Mouse (Mus musculus): ENCODE results near the gene Sgf29.
"Not testable (repeated sequence)": the region's sequence is repeated elsewhere in the genome, so short reads cannot be mapped to it uniquely, and the experiment has no call there.

Sgf29 gene

GRCm38 (mm10) chr7:126678545-126679341, 29.6 kb downstream of the Sgf29 start:
- ATAC-seq (ENCODE audit: insufficient number of reproducible peaks, low FRiP score, low TSS enrichment) = no peak

GRCm38 (mm10) chr7:126679683-126680082, 30.6 kb downstream of the Sgf29 start:
- ATAC-seq (ENCODE audit: insufficient number of reproducible peaks, low FRiP score, low TSS enrichment) = no peak

GRCm38 (mm10) chr7:126681221-126681620, 32.1 kb downstream of the Sgf29 start:
- no peak for ATAC-seq (ENCODE audit: insufficient number of reproducible peaks, low FRiP score, low TSS enrichment)

GRCm38 (mm10) chr7:126688156-126688555, 39.0 kb downstream of the Sgf29 start:
- ATAC-seq (ENCODE audit: insufficient number of reproducible peaks, low FRiP score, low TSS enrichment) = not testable (repeated sequence)

GRCm38 (mm10) chr7:126689021-126689420, 39.9 kb downstream of the Sgf29 start:
- no peak for ATAC-seq (ENCODE audit: insufficient number of reproducible peaks, low FRiP score, low TSS enrichment)

DNA sequence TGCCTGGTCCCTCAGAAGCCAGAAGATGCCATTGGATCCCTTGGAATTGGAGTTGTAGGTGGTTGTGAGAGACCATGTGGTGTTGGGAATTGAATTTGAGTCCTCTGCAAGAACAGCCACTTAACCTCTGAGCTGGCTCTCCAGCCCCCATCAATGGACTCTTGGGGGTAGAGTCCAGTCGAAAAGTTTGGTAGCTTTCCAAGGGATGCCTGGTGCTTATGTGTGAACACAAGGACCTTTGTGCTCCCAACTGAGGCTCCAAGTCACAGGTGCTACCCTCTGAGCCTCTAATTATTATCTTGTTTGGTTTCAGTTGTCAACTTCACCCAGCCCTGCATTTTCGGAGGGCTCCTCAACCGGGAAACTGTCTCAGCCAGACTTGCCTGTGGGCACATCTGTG, 41.6 kb downstream of the Sgf29 start:
- no peak for ATAC-seq (ENCODE audit: insufficient number of reproducible peaks, low FRiP score, low TSS enrichment)

- no peak for ATAC-seq (ENCODE audit: insufficient number of reproducible peaks, low FRiP score, low TSS enrichment)
These were observed 42.6 kb downstream of the Sgf29 start for GRCm38 (mm10) chr7:126691676-126692075.

GRCm38 (mm10) chr7:126692426-126692825, 43.3 kb downstream of the Sgf29 start:
- ATAC-seq (ENCODE audit: insufficient number of reproducible peaks, low FRiP score, low TSS enrichment) = no peak

DNA sequence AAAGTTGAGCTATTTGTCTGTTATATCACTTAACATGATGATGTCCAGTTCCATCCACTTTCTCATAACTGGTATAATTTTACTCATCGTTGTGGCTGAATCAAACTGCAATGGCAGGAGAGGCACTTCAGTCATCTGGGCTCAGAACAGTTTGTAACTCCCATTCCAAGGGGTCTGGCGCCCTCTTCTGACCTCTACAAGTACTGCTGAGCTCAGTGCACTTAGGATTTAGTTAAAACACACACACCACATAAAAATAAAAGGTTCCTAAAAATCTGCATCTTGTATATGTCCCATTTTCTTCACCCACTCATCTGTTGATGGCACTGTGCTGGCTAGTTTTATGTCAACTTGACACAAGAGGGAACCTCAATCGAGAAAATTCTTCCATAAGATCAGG, 44.1 kb downstream of the Sgf29 start:
- ATAC-seq (ENCODE audit: insufficient number of reproducible peaks, low FRiP score, low TSS enrichment) = no peak

GRCm38 (mm10) chr7:126693781-126694180, 44.7 kb downstream of the Sgf29 start:
- ATAC-seq (ENCODE audit: insufficient number of reproducible peaks, low FRiP score, low TSS enrichment) = no peak

DNA sequence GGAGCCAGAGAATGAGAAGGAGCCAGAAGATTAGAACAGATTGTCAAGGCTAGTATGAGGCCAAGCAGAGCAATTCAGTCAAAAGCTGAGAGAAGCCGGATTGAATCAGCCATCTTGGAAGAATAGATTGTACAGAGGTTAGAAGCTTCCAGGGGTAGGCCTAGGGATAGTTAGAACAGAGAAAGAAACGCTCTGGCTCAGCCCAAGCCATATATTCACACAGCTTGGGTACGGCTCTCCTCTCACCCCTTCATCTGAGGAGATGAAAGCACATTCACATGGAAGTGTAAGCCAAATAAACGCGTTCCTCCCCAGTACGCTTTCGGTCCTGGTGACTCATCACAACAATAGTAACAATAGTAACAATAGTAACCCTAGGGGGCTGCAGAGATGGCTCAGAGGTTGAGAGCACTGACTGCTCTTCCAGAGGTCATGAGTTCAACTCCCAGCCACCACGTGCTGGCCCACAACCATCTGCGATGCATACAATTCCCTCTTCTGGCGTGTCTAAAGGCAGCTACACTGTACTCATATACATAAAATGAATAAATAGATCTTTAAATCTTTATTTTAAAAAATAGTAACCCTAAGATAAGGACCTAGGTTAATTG, 45.4 kb downstream of the Sgf29 start:
- no peak for ATAC-seq (ENCODE audit: insufficient number of reproducible peaks, low FRiP score, low TSS enrichment)

DNA sequence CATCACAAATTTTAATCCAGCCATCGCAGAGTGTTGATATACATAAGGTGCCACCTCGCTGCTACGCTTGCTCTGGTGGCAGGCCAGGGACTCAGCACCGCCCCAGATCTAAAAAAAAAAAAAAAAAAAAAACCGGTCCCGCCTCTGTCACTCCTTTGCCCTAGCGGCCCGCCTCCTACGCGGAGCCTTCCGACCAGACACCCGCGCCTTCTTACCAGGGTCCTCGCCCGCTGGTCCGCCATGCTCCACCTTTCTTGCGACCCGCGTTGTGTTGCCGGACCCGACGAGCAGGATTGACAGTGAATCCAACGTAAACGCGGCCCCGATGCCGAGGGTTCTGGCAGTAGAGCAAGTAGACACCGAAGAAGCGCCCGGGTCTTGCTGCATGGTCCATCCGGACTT, 46.1 kb downstream of the Sgf29 start, which contains the start of gene Bola2:
Bola2 (plus strand) TSS at position 192 of the 402 bp plus-strand sequence.
- peak; percentile 22; the same call in 1 of the 2 replicates for ATAC-seq (ENCODE audit: insufficient number of reproducible peaks, low FRiP score, low TSS enrichment)

DNA sequence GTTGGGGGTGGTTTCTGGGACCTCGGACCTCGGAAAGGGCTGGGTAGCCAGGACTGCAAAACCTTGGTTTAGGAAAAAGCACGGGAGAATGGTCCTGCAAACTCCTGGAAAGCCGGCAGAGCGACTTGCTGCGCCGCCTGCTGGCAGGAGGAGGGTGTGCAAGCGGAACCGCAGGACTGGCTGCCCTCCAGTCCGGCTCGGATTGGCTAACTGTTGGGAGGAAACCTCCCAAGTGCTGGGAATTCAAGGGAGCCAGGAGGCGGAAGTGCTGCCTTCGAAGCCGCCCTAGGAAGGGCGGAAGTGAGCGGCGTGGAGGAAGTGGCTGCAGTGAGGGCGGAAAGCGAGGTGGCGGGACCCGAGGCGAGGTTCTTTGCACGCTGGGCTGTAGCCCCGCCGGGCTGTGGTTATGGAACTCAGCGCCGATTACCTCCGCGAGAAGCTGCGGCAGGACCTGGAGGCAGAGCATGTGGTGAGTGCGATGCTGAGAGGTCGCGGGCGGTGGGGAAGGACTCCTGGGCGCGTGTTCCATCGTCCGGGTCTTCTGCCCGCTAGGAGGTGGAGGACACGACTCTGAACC, 46.6 kb downstream of the Sgf29 start, which contains the start of gene Slx1b:
Slx1b (minus strand) TSS at position 154 of the 577 bp plus-strand sequence.
- ATAC-seq (ENCODE audit: insufficient number of reproducible peaks, low FRiP score, low TSS enrichment) = peak; percentile 89

DNA sequence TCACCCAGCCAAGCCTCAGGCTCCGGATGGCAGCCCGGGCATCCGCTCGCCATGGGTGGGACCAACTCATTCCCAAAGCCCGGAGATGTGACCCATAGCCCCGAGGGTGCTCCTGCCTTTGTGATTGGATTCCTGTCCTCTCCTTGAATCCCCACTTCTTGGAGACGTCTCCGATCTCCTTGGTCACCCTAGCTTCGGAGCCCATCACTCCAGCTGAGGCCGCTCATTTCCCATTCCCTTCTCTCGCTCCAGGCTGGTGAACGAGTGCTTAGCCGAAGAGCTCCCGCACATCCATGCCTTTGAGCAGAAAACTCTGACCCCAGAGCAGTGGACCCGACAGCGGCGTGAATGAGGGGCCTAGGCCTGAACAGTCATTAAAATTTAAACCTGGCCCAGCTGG, 47.2 kb downstream of the Sgf29 start:
- ATAC-seq (ENCODE audit: insufficient number of reproducible peaks, low FRiP score, low TSS enrichment) = no peak

GRCm38 (mm10) chr7:126696886-126697285, 47.8 kb downstream of the Sgf29 start:
- ATAC-seq (ENCODE audit: insufficient number of reproducible peaks, low FRiP score, low TSS enrichment) = no peak

- ATAC-seq (ENCODE audit: insufficient number of reproducible peaks, low FRiP score, low TSS enrichment) = no peak
These were observed 48.7 kb downstream of the Sgf29 start for GRCm38 (mm10) chr7:126697838-126698237.

DNA sequence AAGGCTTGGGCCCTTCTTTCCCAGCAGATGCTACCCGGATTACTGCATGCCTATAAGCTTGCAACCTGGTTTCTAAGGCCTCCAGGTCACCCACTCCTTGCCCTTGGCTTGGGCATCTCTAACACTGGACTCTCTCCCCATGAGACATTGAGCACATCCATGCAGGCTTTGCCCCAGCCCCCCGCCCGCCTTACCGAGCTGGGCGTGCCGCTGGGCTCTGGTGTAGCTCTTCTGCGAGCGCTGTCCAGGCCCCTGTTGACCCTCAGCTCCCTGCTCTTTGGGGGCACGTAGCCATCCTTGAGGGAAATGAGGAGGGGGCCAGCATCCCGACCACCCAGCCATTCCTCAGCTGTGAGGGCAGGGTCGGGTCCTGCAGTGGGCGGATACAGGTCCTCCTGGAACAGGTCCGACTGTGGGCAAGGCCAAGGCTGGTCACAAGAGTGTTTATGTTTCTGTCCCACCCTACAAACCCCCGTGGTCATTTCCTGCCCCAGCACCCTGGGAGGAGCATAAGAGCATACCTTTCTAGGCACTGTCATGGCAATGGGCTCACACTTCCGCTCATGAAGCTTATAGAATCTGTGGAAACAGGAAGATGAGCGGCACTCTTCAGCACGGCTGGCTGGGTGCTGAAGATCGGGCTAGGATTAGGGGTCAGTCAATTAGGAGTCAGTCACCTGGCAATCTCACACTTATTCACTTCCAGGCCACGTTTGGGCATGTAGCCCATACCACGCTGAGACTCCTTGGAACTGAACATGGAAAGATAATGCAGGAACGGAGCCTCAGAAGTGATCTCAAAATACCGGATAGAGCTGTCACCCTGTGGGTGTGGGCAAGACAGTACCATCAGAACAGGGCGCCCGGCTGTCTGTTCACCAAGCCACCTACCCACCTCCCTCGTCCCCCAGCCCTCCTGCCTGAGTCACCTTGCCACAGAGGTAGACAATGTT, 51.2 kb downstream of the Sgf29 start:
- no peak for ATAC-seq (ENCODE audit: insufficient number of reproducible peaks, low FRiP score, low TSS enrichment)

DNA sequence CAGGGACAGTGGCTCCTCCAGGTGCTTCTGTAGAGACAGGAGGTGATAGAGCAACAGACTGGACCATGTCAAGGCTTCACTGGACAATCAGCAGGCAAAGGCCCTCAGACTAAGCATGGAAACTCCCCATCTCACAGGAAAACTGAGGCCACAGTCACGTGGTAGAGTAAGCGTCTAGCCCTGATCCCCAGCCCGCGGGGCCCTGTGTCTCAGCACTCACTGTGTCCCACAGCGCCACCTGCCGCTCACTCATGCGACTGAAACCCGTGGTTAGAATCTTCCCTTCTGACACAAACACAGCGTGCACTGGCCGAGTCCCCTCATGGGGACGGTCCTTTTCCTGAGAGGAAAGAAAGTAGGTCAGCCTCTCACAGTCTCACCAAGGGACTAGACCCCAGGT, 52.0 kb downstream of the Sgf29 start:
- 0 out of 2 replicates have a peak, but pooled peaks have one; percentile 23 for ATAC-seq (ENCODE audit: insufficient number of reproducible peaks, low FRiP score, low TSS enrichment)

DNA sequence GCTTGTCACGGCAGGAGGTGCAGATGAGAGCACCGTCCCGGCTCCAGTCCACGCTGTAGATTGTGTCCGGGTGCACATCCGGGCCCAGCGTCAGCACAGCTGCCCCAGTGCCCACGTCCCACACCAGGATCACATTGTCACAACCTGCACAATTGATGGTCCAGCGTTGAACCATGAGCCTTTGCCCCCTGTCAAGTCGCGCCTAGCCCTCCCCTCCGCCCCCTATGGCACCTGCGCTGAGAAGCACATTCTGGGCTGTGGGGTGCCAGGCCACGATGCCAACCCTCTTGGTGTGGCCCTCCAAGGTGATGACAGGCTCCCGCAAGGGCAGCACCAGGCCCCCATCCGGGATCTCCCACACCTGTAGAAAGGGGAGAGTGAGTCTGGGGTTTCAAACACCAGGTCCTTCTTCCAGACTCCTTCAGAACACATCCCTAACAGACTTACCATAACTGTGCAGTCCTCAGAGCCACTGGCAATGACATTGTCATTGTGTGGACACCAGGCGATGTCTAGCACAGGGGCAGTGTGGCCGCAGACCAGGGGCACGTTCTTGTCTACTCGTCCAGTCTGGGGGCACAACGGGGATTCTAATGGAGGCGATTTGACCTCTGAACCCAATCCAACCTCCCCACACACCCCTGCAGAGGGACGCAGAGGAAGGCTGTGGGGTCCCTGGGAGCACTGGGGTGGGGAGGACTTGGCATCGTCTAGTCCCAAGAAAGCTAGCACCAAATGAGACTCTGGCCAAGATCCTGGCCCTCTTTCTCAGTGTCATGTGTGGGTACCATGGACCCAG, 52.6 kb downstream of the Sgf29 start:
- no peak for ATAC-seq (ENCODE audit: insufficient number of reproducible peaks, low FRiP score, low TSS enrichment)
